Mouse (Mus musculus): ENCODE data around the gene Uhrf1bp1. TPM values are rescaled to one million over a fixed set of nuclear protein-coding genes. Genes with fewer than 3 reads are reported as not detected.

Uhrf1bp1 gene
- polyA plus RNA-seq, 1 experiment = 5.2 TPM

GRCm38 (mm10) chr17:27909622-27910500 lies 53.6 kb downstream of the Uhrf1bp1 start, which contains the start of gene Taf11:
Gene Taf11 (minus strand): TSS chr17:27909844.
- no peak for DNase-seq (ENCODE audit: low spot score)

- no peak for DNase-seq (ENCODE audit: low spot score)
Observed at GRCm38 (mm10) chr17:27911371-27911770, 55.1 kb downstream of the Uhrf1bp1 start.

GRCm38 (mm10) chr17:27914742-27915141 lies 58.5 kb downstream of the Uhrf1bp1 start:
- DNase-seq (ENCODE audit: low spot score) = no peak

DNA sequence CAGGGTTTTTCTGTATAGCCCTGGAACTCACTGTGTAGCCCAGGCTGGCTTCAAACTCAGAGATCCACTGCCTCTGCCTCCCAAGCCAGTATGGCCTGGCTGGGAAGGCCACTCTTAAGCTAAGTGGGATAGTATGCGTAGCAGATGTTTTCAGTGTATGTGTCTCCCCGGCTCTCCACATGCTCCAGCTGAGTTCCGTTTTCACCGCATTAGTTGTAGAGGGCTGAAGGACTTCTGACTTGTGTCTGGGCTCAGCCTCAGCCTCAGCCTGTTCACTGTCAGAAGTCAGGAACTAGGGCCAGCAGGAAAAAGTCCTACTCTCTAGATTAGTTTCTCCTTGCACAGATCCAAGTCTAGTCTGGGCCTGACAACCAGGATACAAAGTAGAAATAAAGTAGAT lies 60.1 kb downstream of the Uhrf1bp1 start:
- no peak for DNase-seq (ENCODE audit: low spot score)

- no peak for DNase-seq (ENCODE audit: low spot score)
Observed at GRCm38 (mm10) chr17:27920676-27921075, 64.4 kb downstream of the Uhrf1bp1 start.

- no peak for DNase-seq (ENCODE audit: low spot score)
Observed at GRCm38 (mm10) chr17:27922174-27922712, 66.0 kb downstream of the Uhrf1bp1 start.

GRCm38 (mm10) chr17:27925054-27925453 lies 68.8 kb downstream of the Uhrf1bp1 start:
- no peak for DNase-seq (ENCODE audit: low spot score)

GRCm38 (mm10) chr17:27925504-27925903 lies 69.3 kb downstream of the Uhrf1bp1 start:
- DNase-seq (ENCODE audit: low spot score) = no peak

GRCm38 (mm10) chr17:27930291-27930690 lies 74.0 kb downstream of the Uhrf1bp1 start:
- DNase-seq (ENCODE audit: low spot score) = no peak

GRCm38 (mm10) chr17:27931826-27932225 lies 75.6 kb downstream of the Uhrf1bp1 start:
- no peak for DNase-seq (ENCODE audit: low spot score)

DNA sequence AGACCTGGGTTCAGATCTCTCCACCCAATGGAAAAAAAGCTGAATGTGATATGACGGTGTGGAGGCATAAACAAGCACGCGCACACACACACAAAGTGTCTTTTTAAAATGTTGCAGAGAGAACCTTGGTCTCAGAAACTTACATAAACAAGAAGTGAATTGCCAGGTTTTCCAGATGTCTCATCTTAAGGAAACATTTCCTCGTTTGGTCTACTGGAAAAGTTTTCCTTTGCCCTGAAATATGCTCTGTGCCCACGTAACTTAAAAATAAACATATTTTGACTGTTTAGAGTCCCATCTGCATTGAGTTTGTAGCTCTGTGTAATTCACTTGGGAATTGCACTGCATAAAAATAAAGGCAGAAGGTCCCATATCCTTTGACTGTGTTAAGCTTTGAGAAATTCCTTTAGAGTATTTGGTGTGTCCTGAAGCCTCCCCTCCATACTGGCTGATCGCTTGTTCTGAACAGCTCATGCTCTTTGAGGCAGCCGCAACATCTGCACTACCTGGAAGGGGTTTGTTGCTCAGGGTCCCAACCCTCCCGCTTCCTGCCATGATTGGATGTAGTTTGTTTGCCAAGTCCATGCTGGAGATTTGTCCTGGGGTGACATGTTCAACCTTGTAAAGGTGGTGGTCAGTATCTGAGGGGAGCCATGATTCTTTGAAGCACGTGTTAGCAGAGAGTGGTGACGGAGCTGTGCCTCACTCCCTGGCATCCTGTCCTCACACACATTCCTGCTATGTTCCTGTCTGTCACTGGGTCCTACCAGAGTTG lies 78.1 kb downstream of the Uhrf1bp1 start:
- no peak for DNase-seq (ENCODE audit: low spot score)

DNA sequence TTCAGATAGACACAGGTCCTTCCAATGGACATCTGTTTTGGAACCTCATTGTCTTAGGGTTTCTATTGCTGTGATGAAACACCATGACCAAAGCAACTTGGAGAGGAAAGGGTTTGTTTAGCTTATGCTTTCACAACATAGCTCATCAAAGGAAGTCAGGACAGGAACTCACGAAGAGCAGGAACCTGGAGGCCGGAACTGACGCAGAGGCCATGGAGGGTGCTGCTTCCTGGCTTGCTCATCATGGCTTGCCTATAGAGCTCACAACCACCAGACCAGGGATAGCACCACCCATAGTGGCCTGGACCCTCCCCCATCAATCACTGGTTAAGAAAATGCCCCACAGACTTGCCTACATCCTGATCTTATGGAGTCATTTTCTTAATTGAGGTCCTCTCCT lies 78.8 kb downstream of the Uhrf1bp1 start:
- no peak for DNase-seq (ENCODE audit: low spot score)

GRCm38 (mm10) chr17:27937054-27937615 lies 80.9 kb downstream of the Uhrf1bp1 start:
- DNase-seq (ENCODE audit: low spot score) = no peak

- no peak for DNase-seq (ENCODE audit: low spot score)
Observed at GRCm38 (mm10) chr17:27938121-27938754, 82.0 kb downstream of the Uhrf1bp1 start.

GRCm38 (mm10) chr17:27939028-27939427 lies 82.8 kb downstream of the Uhrf1bp1 start:
- no peak for DNase-seq (ENCODE audit: low spot score)

DNA sequence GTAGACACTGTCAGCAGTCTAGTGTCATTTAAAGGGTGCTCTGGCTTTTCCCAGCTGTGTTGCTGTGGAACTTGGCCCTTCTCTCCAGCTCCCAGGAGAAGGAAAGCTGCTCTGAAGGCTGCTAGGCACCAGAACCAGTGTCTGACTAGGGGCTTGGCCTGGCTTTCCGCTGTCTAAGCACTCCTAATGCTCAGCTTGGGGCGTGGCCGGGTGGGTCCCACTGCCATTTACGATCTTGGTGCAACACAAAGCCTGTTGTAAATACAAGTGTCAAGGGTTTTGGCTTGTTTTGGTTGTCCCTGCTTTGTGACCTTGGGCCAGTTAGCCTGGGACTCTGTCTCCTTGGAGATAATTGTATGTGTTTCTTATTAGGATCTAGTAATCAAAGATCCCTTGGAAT lies 84.1 kb downstream of the Uhrf1bp1 start:
- DNase-seq (ENCODE audit: low spot score) = no peak

GRCm38 (mm10) chr17:27941178-27941577 lies 84.9 kb downstream of the Uhrf1bp1 start:
- DNase-seq (ENCODE audit: low spot score) = no peak

DNA sequence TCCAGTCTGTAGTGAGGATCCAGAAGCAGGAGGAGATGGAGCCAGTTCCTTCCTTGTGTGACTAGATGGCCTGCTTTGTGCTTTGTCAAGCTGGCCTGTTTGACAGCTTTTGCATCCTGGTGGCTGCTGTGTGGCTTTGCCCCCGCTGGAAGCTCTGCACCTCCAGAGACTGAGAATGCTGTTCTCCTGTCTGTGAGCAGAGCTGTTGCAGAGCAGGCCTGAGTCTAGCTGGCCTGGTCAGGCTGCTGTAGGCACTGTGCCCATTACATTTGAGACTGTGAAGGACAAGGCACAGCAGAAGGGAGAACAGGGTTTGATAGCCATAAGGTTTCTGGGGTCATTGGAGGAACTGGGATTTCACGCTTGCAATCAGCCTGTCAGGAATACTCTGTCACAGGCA lies 85.5 kb downstream of the Uhrf1bp1 start:
- no peak for DNase-seq (ENCODE audit: low spot score)

- no peak for DNase-seq (ENCODE audit: low spot score)
Observed at GRCm38 (mm10) chr17:27942131-27942530, 85.9 kb downstream of the Uhrf1bp1 start.

DNA sequence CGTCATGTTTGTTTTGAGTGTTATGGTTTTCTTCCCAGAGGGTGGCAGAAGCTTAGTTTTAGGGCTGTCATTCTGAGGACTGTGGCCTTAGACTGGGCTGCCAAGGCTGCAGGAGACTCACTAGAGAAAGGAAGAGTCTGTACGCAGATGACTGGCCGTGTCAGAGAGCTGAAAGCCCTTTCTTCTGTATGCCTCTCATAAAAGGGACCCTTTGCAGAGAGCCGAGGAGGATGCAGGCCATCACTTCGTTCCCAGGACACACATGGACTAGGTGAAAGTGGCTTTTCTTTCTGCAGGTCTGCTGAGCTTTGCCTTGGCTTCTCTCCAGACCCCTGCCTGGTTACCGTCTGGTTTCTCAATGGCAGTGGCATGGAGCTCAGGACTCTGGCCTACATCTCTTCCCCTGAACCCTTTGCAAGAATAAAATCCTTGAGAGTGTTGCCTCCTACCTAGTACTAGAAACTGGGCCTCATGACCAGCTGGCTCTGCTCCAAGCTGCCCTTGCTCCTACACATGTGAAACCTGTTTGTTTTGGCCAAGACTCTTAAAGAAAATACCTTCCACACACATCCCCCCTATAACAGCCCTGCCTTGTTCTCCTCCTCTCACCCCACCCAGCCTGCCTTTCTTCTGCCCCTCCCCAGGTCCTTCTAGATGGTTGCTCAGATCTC lies 89.4 kb downstream of the Uhrf1bp1 start:
- no peak for DNase-seq (ENCODE audit: low spot score)

- DNase-seq (ENCODE audit: low spot score) = no peak
Observed at GRCm38 (mm10) chr17:27946371-27946770, 90.1 kb downstream of the Uhrf1bp1 start.

Data from urinary bladder, adult 2 months (tissue).